Mouse (Mus musculus) forebrain, postnatal 0 days (tissue): Measurements from ENCODE around the gene Fam155a. TPM values are rescaled to one million over a fixed set of nuclear protein-coding genes. Genes with fewer than 3 reads are reported as not detected.

Experiments used
- ATAC-seq: fragments of 200-750 bp; cut with Nextera tagmentation; 2 replicates; pipeline ENCODE4 v1.8.0; 2017; ENCODE audit warnings: mild to moderate bottlenecking, moderate library complexity
- DNase-seq: peaks from one replicate; pipeline ENCODE4 v3.0.0-alpha.2; 2015
- H3K27ac ChIP-seq: fragments of 300-500 bp; sonication (generic); 2 replicates; pipeline ENCODE4 v1.5.1; 2014; ENCODE audit warnings: low read depth, mild to moderate bottlenecking, antibody characterized with exemption, low read length, moderate library complexity, mixed read lengths
- H3K27me3 ChIP-seq: fragments of 300-500 bp; sonication (generic); 2 replicates; pipeline ENCODE4 v1.6.1; 2014; ENCODE audit warnings: mild to moderate bottlenecking, low read length, mixed read lengths; ENCODE audit not compliant: insufficient read depth
- H3K36me3 ChIP-seq: fragments of 300-500 bp; sonication (generic); 2 replicates; pipeline ENCODE4 v1.6.1; 2014; ENCODE audit warnings: mild to moderate bottlenecking, moderate library complexity; ENCODE audit not compliant: insufficient read depth
- H3K4me1 ChIP-seq: fragments of 300-500 bp; sonication (generic); 2 replicates; pipeline ENCODE4 v1.6.1; 2014; ENCODE audit warnings: antibody characterized with exemption; ENCODE audit not compliant: insufficient read depth
- H3K4me2 ChIP-seq: fragments of 300-500 bp; sonication (generic); 2 replicates; pipeline ENCODE4 v1.6.1; 2014; ENCODE audit warnings: low read depth, mild to moderate bottlenecking, moderate library complexity
- H3K4me3 ChIP-seq: fragments of 300-500 bp; sonication (generic); 2 replicates; pipeline ENCODE4 v1.5.1; 2014; ENCODE audit warnings: low read depth, low read length, mixed read lengths
- H3K9ac ChIP-seq: fragments of 300-500 bp; sonication (generic); 2 replicates; pipeline ENCODE4 v1.6.1; 2014; ENCODE audit warnings: mild to moderate bottlenecking
- H3K9me3 ChIP-seq: fragments of 300-500 bp; sonication (generic); 2 replicates; pipeline ENCODE4 v1.6.1; 2016; ENCODE audit warnings: low read length
- CTCF ChIP-seq: sonication (generic); IDR thresholded peaks from 2 replicates; pipeline ENCODE4 v1.5.1; 2016; ENCODE audit warnings: antibody characterized with exemption, control low read depth, low read depth
- WGBS: fragments of 180-500 bp; shearing (Covaris S2); extraction: QIAGEN DNeasy Blood & Tissue Kit; methylation state at CpG from one replicate; pipeline ENCODE4 v1.1.7; 2014; 5-methylcytosine and 5-hydroxymethylcytosine counted together
- polyA plus RNA-seq: library from polyadenylated mRNA; unstranded; fragments of >200 nt; fragmentation: Nextera tagmentation; extraction: Ambion mirVana; gene quantifications from 2 replicates; pipeline ENCODE4 v1.2.1, GENCODE M21; 2015
- total RNA-seq: library from RNA; depleted of rRNA; stranded (reverse); fragments of >200 nt; gene quantifications from 2 replicates; pipeline ENCODE4 v1.2.3, GENCODE M21; 2014

The Fam155a gene
- total and polyA plus RNA-seq, 2 experiments from 2014 or later, result 29.0 to 105 TPM

- DNase-seq, result no peak
- WGBS, result 18% methylated on average over 7 of the region's 7 CpGs
- Histone ChIP-seq H3K9ac (no peak overlapping the region), H3K9me3 (no peaks in the 10 kb centered on the region), H3K4me3 (no peak overlapping the region), H3K27me3 (no peaks in the 10 kb centered on the region), H3K27ac (no peak overlapping the region), H3K4me2 (no peak overlapping the region), H3K4me1 (no peaks in the 10 kb centered on the region; the same call in 1 of the 2 replicates), H3K36me3 (no peaks in the 10 kb centered on the region)
- no peak for ATAC-seq
- TF ChIP-seq CTCF, result no peak
Measured at GRCm38 (mm10) chr8:9176974-9177373, 594.0 kb downstream of the Fam155a start.

DNA sequence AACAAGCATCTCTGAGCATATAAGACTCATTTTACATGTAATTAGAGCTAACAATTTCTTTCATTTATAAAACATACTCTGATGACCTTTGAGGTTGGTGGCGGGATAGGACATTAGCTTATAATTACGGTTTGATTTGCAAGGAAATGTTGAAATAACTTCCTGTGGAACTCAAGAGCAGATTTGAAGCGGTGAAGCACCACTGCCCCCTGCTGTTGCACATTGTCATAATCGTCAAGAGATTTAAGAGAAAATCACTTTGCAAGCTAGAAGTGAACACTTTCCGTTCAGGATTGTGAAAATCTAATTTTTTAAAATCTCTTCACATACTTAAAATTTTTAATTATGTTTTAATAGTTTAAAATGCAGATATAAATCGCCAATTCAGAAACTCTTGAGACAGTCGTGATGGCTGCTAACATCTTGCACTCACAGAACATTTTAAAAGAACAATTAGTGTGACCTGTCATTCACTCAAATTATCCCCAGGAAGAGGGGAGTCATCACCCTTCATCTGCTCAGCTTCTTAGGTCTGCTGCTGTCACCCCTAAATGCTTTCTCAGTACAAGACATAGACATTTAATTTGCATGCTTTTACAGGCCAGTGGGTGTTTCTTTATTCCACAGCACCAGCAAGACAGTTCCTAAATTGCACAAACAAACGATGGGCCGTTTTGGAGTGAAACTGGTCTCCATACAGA, 595.9 kb downstream of the Fam155a start:
- no peaks in the 10 kb centered on the region for H3K9me3 ChIP-seq
- DNase-seq (peak; percentile 93), ATAC-seq (peak; percentile 54; the same call in 1 of the 2 replicates)
- WGBS, result 21% methylated on average over 9 of the region's 9 CpGs
- no peaks in the 10 kb centered on the region for H3K27me3 ChIP-seq
- H3K9ac ChIP-seq, result no peak overlapping the region
- H3K27ac ChIP-seq, result no peak overlapping the region
- no peak overlapping the region for H3K4me2 ChIP-seq
- TF ChIP-seq CTCF, result peak; percentile 91
- no peaks in the 10 kb centered on the region; the same call in 1 of the 2 replicates for H3K4me1 ChIP-seq
- no peaks in the 10 kb centered on the region for H3K36me3 ChIP-seq
- H3K4me3 ChIP-seq, result no peak overlapping the region

DNA sequence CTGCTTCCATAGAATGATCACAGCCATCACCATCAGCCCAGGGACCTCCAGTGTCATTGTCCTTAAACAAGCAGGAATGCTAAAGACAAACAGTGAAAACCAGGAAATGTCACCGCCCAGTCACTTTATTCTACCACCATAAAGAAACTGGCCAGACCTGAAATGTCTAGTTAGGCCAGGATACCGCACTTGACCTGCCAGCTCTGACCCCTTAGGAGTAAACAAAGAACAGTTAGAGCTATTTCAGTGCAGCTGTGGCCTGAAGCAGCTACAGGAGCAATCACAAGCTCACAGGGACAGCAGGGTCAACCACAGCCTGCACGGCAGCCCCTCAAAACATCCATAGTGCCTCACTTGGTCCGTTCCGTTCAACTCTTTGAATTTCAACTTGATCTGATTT, 599.1 kb downstream of the Fam155a start:
- no peak for TF ChIP-seq CTCF
- DNase-seq (no peak), ATAC-seq (no peak)
- H3K4me3 ChIP-seq, result no peak overlapping the region
- no peaks in the 10 kb centered on the region for H3K36me3 ChIP-seq
- H3K4me2 ChIP-seq, result no peak overlapping the region
- no peak overlapping the region for H3K27ac ChIP-seq
- H3K27me3 ChIP-seq, result no peaks in the 10 kb centered on the region
- H3K9me3 ChIP-seq, result no peaks in the 10 kb centered on the region
- 87% methylated on average over 5 of the region's 5 CpGs for WGBS
- no peaks in the 10 kb centered on the region; the same call in 1 of the 2 replicates for H3K4me1 ChIP-seq
- H3K9ac ChIP-seq, result no peak overlapping the region

DNA sequence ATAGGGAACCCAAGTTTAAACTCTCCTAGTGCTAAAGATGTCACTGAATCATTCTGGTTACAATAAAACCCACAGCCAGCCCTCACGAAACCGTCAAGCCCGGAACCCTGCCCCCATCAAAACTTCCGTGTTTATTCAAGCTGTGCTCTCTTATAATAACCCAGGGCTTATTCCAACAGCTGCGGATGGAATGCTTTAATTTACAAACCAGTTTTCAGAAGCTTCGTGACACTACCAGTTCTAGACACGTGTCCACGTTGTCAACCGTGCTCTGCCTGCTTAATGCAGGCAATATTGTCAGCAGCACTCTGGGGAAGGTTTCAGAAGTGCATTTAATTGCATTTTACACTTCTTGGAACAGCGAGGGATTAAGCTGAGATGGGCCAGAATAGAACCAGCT, 603.0 kb downstream of the Fam155a start:
- H3K4me1 ChIP-seq, result no peaks in the 10 kb centered on the region
- no peak overlapping the region for H3K27ac ChIP-seq
- no peaks in the 10 kb centered on the region for H3K27me3 ChIP-seq
- 47% methylated on average over 10 of the region's 10 CpGs for WGBS
- ATAC-seq (peak; percentile 66), DNase-seq (no peak)
- H3K4me3 ChIP-seq, result no peak overlapping the region
- no peak overlapping the region for H3K9ac ChIP-seq
- H3K4me2 ChIP-seq, result no peak overlapping the region
- H3K9me3 ChIP-seq, result no peaks in the 10 kb centered on the region
- no peaks in the 10 kb centered on the region for H3K36me3 ChIP-seq
- TF ChIP-seq CTCF, result no peak

DNA sequence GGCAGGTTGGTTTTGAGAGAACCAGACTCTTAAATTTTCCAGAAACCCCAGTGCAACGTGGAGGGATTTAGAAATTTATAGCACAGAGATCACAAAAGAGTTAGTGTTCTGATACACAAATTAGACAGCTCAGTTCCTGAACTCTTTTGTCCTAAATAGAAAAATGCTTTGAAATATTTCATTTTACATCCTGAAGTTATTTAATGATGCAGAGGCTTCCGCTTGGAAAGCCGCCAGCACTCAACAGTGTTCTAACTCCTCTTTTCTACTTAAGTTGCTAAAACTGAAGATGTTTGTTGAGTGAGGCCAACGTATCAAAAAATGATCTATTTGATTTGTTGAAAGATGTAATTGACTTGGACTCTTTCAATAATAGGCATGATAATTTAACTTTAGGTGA, 609.4 kb downstream of the Fam155a start:
- Histone ChIP-seq H3K27ac (no peak overlapping the region), H3K9me3 (no peaks in the 10 kb centered on the region), H3K4me3 (no peak overlapping the region), H3K27me3 (no peaks in the 10 kb centered on the region), H3K4me1 (peaks cover 6% of the 10 kb centered on the region; the same call in 1 of the 2 replicates), H3K9ac (no peak overlapping the region), H3K36me3 (no peaks in the 10 kb centered on the region), H3K4me2 (no peak overlapping the region)
- 75% methylated on average over 4 of the region's 4 CpGs for WGBS
- DNase-seq (no peak), ATAC-seq (no peak)
- TF ChIP-seq CTCF, result no peak

- no peak for DNase-seq
- H3K9ac ChIP-seq, result no peak overlapping the region
- no peak for TF ChIP-seq CTCF
- no peak overlapping the region for H3K4me3 ChIP-seq
- H3K4me2 ChIP-seq, result no peak overlapping the region
- H3K27ac ChIP-seq, result no peak overlapping the region
- WGBS, result 88% methylated on average over 7 of the region's 7 CpGs
- peaks cover 6% of the 10 kb centered on the region; the same call in 1 of the 2 replicates for H3K4me1 ChIP-seq
- no peaks in the 10 kb centered on the region for H3K9me3 ChIP-seq
- no peaks in the 10 kb centered on the region for H3K36me3 ChIP-seq
- no peak for ATAC-seq
- no peaks in the 10 kb centered on the region for H3K27me3 ChIP-seq
Measured at GRCm38 (mm10) chr8:9159322-9159721, 611.6 kb downstream of the Fam155a start.

GRCm38 (mm10) chr8:9158652-9159051, 612.3 kb downstream of the Fam155a start:
- peak; percentile 78 for ATAC-seq
- Histone ChIP-seq H3K9ac (no peak overlapping the region), H3K9me3 (no peaks in the 10 kb centered on the region), H3K4me2 (peak overlapping the region; percentile 13; the same call in 1 of the 2 replicates), H3K27ac (0 out of 2 replicates have a peak overlapping the region, but pooled peaks have one; percentile 6), H3K27me3 (no peaks in the 10 kb centered on the region), H3K36me3 (no peaks in the 10 kb centered on the region), H3K4me1 (peaks cover 6% of the 10 kb centered on the region; the same call in 1 of the 2 replicates), H3K4me3 (no peak overlapping the region)
- TF ChIP-seq CTCF, result no peak
- DNase-seq, result peak; percentile 59
- 47% methylated on average over 13 of the region's 13 CpGs for WGBS
